Mouse (Mus musculus): ENCODE results near the gene Osbpl10. TPM values are rescaled to one million over a fixed set of nuclear protein-coding genes. Genes with fewer than 3 reads are reported as not detected.

Gene Osbpl10
- polyA plus RNA-seq, 1 experiment from 2014 or later = 2.9 TPM

DNA sequence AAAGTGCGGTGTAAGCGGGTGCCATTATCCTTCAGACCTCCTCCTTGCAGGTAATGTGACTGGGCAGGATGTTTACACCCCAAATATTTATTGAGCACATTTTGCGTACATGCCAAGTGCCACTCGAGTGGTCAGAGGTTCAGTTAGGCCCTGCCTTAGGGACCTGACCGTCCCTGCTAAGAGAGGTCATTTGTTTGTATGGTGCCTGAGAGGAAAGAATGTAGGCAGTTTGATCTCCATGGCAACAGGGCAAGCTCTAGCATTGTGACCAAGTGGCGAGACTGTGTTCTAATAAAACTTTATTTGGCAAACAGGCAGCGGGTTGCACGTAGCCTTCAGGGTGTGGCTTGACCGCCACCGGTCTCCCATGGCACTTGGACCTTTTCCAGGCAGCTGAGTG, 12.1 kb downstream of the Osbpl10 start:
- 78% methylated on average over 10 of the region's 10 CpGs for WGBS
- Histone ChIP-seq H3K27ac (ENCODE audit: low read length) (no peak overlapping the region), H3K4me2 (ENCODE audit: low read length) (no peak overlapping the region), H3K4me1 (ENCODE audit: control insufficient read depth, insufficient read depth, low read length) (peaks cover 4% of the 10 kb centered on the region; the same call in 1 of the 2 replicates), H3K27me3 (ENCODE audit: control insufficient read depth, insufficient read depth, low read depth, low read length) (no peaks in the 10 kb centered on the region), H3K9me3 (replicated peaks; ENCODE audit: control insufficient read depth, low read length, poor library complexity, severe bottlenecking) (no peaks in the 10 kb centered on the region; the same call in 1 of the 2 replicates), H3K9ac (ENCODE audit: low read depth, low read length) (no peak overlapping the region), H3K4me3 (ENCODE audit: low read depth, low read length) (no peak overlapping the region), H3K36me3 (ENCODE audit: control insufficient read depth, insufficient read depth, low read length) (no peaks in the 10 kb centered on the region)
- ATAC-seq = no peak

GRCm38 (mm10) chr9:114992528-114992927, 14.2 kb downstream of the Osbpl10 start:
- Histone ChIP-seq H3K4me1 (ENCODE audit: control insufficient read depth, insufficient read depth, low read length) (peaks cover 4% of the 10 kb centered on the region; the same call in 1 of the 2 replicates), H3K9me3 (replicated peaks; ENCODE audit: control insufficient read depth, low read length, poor library complexity, severe bottlenecking) (no peaks in the 10 kb centered on the region; the same call in 1 of the 2 replicates), H3K4me3 (ENCODE audit: low read depth, low read length) (no peak overlapping the region), H3K36me3 (ENCODE audit: control insufficient read depth, insufficient read depth, low read length) (no peaks in the 10 kb centered on the region), H3K9ac (ENCODE audit: low read depth, low read length) (no peak overlapping the region), H3K4me2 (ENCODE audit: low read length) (no peak overlapping the region), H3K27me3 (ENCODE audit: control insufficient read depth, insufficient read depth, low read depth, low read length) (no peaks in the 10 kb centered on the region), H3K27ac (ENCODE audit: low read length) (no peak overlapping the region)
- WGBS = 87% methylated on average over 2 of the region's 2 CpGs
- no peak for ATAC-seq

DNA sequence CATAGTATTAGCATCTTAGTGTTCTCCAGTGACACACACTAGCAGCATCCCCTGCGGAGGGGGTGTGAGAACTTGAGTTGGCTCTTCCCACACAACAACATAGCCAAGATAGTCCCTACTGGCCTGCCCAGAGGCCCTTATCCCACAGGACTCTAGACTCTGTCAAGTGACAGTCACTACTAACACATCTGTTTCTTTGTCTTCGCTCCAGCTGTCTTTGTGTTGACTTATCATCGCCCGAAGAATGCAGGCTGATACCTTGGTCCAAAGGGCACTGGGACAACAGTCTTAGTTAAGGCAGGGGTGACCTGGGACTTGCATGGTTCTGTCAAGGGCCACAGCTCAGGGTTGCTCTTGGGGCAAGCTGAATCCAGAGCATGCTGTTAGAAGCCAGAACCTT, 16.9 kb downstream of the Osbpl10 start:
- Histone ChIP-seq H3K9me3 (replicated peaks; ENCODE audit: control insufficient read depth, low read length, poor library complexity, severe bottlenecking) (no peaks in the 10 kb centered on the region; the same call in 1 of the 2 replicates), H3K4me3 (ENCODE audit: low read depth, low read length) (no peak overlapping the region), H3K36me3 (ENCODE audit: control insufficient read depth, insufficient read depth, low read length) (no peaks in the 10 kb centered on the region), H3K4me1 (ENCODE audit: control insufficient read depth, insufficient read depth, low read length) (no peaks in the 10 kb centered on the region), H3K27me3 (ENCODE audit: control insufficient read depth, insufficient read depth, low read depth, low read length) (no peaks in the 10 kb centered on the region), H3K27ac (ENCODE audit: low read length) (no peak overlapping the region), H3K4me2 (ENCODE audit: low read length) (no peak overlapping the region), H3K9ac (ENCODE audit: low read depth, low read length) (no peak overlapping the region)
- ATAC-seq = no peak
- WGBS = 90% methylated on average over 4 of the region's 4 CpGs

DNA sequence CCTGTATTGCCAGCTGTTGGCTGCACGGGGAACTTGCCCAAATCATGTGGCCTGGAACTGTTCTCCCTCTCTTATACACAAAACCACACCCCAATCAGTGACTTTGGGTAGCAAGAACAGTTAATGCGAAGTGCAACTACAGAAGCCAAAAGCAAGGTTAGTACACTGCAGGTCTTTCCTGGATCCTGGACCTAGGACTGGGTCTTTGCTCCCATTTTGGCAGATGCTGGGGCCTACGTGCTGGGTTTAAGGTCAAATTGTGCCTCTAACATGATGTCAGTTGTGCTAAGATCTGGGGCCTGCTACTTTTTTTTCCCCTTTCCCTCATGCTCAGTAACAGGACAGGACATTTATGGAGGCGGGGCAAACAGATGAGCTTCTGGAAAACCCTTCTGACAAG, 17.3 kb downstream of the Osbpl10 start:
- no peak overlapping the region for H3K27ac ChIP-seq (ENCODE audit: low read length)
- WGBS = 93% methylated on average over 4 of the region's 4 CpGs
- no peaks in the 10 kb centered on the region for H3K4me1 ChIP-seq (ENCODE audit: control insufficient read depth, insufficient read depth, low read length)
- no peak overlapping the region for H3K9ac ChIP-seq (ENCODE audit: low read depth, low read length)
- H3K36me3 ChIP-seq (ENCODE audit: control insufficient read depth, insufficient read depth, low read length) = no peaks in the 10 kb centered on the region
- H3K9me3 ChIP-seq (replicated peaks; ENCODE audit: control insufficient read depth, low read length, poor library complexity, severe bottlenecking) = no peaks in the 10 kb centered on the region; the same call in 1 of the 2 replicates
- no peak for ATAC-seq
- H3K4me2 ChIP-seq (ENCODE audit: low read length) = no peak overlapping the region
- no peak overlapping the region for H3K4me3 ChIP-seq (ENCODE audit: low read depth, low read length)
- H3K27me3 ChIP-seq (ENCODE audit: control insufficient read depth, insufficient read depth, low read depth, low read length) = no peaks in the 10 kb centered on the region

GRCm38 (mm10) chr9:114996489-114996888, 18.1 kb downstream of the Osbpl10 start:
- Histone ChIP-seq H3K9ac (ENCODE audit: low read depth, low read length) (no peak overlapping the region), H3K4me1 (ENCODE audit: control insufficient read depth, insufficient read depth, low read length) (no peaks in the 10 kb centered on the region), H3K9me3 (replicated peaks; ENCODE audit: control insufficient read depth, low read length, poor library complexity, severe bottlenecking) (no peaks in the 10 kb centered on the region; the same call in 1 of the 2 replicates), H3K36me3 (ENCODE audit: control insufficient read depth, insufficient read depth, low read length) (no peaks in the 10 kb centered on the region), H3K4me3 (ENCODE audit: low read depth, low read length) (no peak overlapping the region), H3K27ac (ENCODE audit: low read length) (no peak overlapping the region), H3K4me2 (ENCODE audit: low read length) (no peak overlapping the region), H3K27me3 (ENCODE audit: control insufficient read depth, insufficient read depth, low read depth, low read length) (no peaks in the 10 kb centered on the region)
- no peak for ATAC-seq
- 96% methylated on average over 6 of the region's 6 CpGs for WGBS

DNA sequence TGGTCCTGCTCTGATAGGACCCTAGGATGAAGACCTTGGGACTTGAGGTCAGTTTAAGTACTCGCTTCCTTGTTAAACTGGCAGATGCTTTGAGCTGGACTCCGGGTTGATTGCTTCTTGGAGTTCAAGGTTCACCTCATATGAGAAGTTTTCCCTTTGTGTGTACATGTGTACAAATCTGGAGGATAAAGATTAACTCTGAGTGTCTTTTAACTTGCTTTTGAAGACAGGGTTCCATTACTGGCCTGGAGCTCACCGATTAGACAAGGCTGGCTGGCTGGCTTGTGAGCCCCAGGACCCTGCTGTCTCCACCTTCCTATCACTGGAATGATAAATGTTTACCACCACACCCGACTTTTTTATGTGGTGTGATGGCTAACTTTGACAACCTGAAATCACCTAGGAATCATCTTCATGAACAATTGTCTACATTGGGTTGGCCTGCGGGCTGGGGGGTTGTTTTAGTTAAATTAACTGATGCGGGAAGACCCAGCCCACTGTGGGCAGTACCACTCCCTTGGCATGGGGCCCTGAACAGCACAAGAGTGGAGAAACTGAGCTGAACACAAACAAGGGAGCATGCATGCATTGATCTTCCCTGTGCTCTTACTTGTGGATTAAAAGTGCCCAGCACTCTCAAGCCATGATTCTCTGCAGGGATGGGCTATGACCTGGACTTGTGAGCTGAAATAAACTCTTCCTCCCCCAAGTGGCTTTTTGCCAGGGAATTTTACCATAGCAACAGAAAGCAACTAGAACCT, 20.8 kb downstream of the Osbpl10 start:
- Histone ChIP-seq H3K9me3 (replicated peaks; ENCODE audit: control insufficient read depth, low read length, poor library complexity, severe bottlenecking) (no peaks in the 10 kb centered on the region), H3K9ac (ENCODE audit: low read depth, low read length) (no peak overlapping the region), H3K4me1 (ENCODE audit: control insufficient read depth, insufficient read depth, low read length) (no peaks in the 10 kb centered on the region), H3K4me3 (ENCODE audit: low read depth, low read length) (no peak overlapping the region), H3K36me3 (ENCODE audit: control insufficient read depth, insufficient read depth, low read length) (no peaks in the 10 kb centered on the region), H3K27ac (ENCODE audit: low read length) (no peak overlapping the region), H3K27me3 (ENCODE audit: control insufficient read depth, insufficient read depth, low read depth, low read length) (no peaks in the 10 kb centered on the region), H3K4me2 (ENCODE audit: low read length) (no peak overlapping the region)
- ATAC-seq = no peak
- WGBS = 88% methylated on average over 6 of the region's 6 CpGs

DNA sequence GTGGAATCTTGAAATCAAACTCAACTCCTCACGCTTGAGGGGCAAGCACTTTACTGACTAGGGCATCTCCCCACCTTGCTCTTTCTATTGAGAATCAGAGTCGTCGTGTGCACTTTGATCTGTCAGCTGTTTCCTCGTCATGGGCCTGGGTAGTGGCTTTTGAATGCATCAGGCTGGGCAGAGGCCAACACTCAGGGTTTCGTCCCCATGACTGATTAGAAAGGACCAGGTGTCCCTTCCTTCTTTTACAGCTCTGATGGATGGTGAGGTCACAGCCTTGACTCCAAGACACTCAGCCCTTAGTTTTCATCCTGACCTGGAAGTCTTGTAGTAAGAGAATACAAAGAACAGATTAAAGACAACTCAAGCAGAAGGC, 21.4 kb downstream of the Osbpl10 start:
- Histone ChIP-seq H3K4me1 (ENCODE audit: control insufficient read depth, insufficient read depth, low read length) (no peaks in the 10 kb centered on the region), H3K27me3 (ENCODE audit: control insufficient read depth, insufficient read depth, low read depth, low read length) (no peaks in the 10 kb centered on the region), H3K9ac (ENCODE audit: low read depth, low read length) (no peak overlapping the region), H3K27ac (ENCODE audit: low read length) (no peak overlapping the region), H3K4me2 (ENCODE audit: low read length) (no peak overlapping the region), H3K9me3 (replicated peaks; ENCODE audit: control insufficient read depth, low read length, poor library complexity, severe bottlenecking) (no peaks in the 10 kb centered on the region), H3K36me3 (ENCODE audit: control insufficient read depth, insufficient read depth, low read length) (no peaks in the 10 kb centered on the region), H3K4me3 (ENCODE audit: low read depth, low read length) (no peak overlapping the region)
- no peak for ATAC-seq
- WGBS = 69% methylated on average over 5 of the region's 5 CpGs

DNA sequence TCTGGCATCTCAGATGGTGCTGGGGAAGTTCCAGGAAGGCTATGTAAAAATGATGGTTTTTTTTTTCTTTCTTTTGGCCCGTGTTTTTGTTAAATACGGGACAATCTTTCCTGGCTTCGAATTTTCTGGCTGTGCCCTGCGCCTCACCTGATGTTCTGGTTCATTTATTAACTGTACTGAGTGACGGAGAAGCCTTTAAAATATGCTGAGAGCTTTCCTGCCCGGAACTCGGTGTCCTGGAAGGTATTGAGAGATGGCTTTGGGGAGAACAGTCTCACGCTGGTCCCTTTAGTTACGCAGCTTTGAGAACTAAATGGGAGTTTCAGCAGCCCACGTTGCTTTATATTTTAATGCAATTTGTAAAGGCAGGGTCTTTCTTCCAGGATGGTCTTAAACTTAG, 27.1 kb downstream of the Osbpl10 start:
- ATAC-seq = no peak
- no peak overlapping the region for H3K4me3 ChIP-seq (ENCODE audit: low read depth, low read length)
- 60% methylated on average over 10 of the region's 10 CpGs for WGBS
- H3K9me3 ChIP-seq (replicated peaks; ENCODE audit: control insufficient read depth, low read length, poor library complexity, severe bottlenecking) = peaks cover 3% of the 10 kb centered on the region; the same call in 1 of the 2 replicates
- no peak overlapping the region for H3K4me2 ChIP-seq (ENCODE audit: low read length)
- no peaks in the 10 kb centered on the region for H3K4me1 ChIP-seq (ENCODE audit: control insufficient read depth, insufficient read depth, low read length)
- H3K27ac ChIP-seq (ENCODE audit: low read length) = no peak overlapping the region
- H3K9ac ChIP-seq (ENCODE audit: low read depth, low read length) = no peak overlapping the region
- H3K27me3 ChIP-seq (ENCODE audit: control insufficient read depth, insufficient read depth, low read depth, low read length) = no peaks in the 10 kb centered on the region
- H3K36me3 ChIP-seq (ENCODE audit: control insufficient read depth, insufficient read depth, low read length) = no peaks in the 10 kb centered on the region

GRCm38 (mm10) chr9:115007776-115008175, 29.4 kb downstream of the Osbpl10 start:
- Histone ChIP-seq H3K36me3 (ENCODE audit: control insufficient read depth, insufficient read depth, low read length) (no peaks in the 10 kb centered on the region), H3K27me3 (ENCODE audit: control insufficient read depth, insufficient read depth, low read depth, low read length) (no peaks in the 10 kb centered on the region), H3K9me3 (replicated peaks; ENCODE audit: control insufficient read depth, low read length, poor library complexity, severe bottlenecking) (peaks cover 3% of the 10 kb centered on the region; the same call in 1 of the 2 replicates), H3K27ac (ENCODE audit: low read length) (no peak overlapping the region), H3K4me3 (ENCODE audit: low read depth, low read length) (no peak overlapping the region), H3K9ac (ENCODE audit: low read depth, low read length) (no peak overlapping the region), H3K4me2 (ENCODE audit: low read length) (no peak overlapping the region), H3K4me1 (ENCODE audit: control insufficient read depth, insufficient read depth, low read length) (no peaks in the 10 kb centered on the region)
- ATAC-seq = no peak
- WGBS = 78% methylated on average over 6 of the region's 6 CpGs

Measured in midbrain, embryonic 16.5 days (tissue).